Mouse (Mus musculus) liver, adult 2 months (tissue): ENCODE measurements at regions not wholly inside any gene's neighbourhood (a gene's known extent, or its start where the extent isn't known, plus 50 kb on each side); places are given as distances from the start of the nearest gene placed in this dataset.
"Not testable (repeated sequence)": the region's sequence is repeated elsewhere in the genome, so short reads cannot be mapped to it uniquely, and the experiment has no call there.

Experiments used
- CTCF ChIP-seq: fragments of 200-500 bp; IDR thresholded peaks from 2 replicates; pipeline ENCODE4 v1.5.1; 2011; ENCODE audit warnings: low read depth, low read length, control low read depth
- POLR2A ChIP-seq: fragments of 200-500 bp; IDR thresholded peaks from 2 replicates; pipeline ENCODE4 v1.6.1; 2011; ENCODE audit warnings: low read length, control low read depth; ENCODE audit not compliant: insufficient read depth; ENCODE audit errors: extremely low read depth

DNA sequence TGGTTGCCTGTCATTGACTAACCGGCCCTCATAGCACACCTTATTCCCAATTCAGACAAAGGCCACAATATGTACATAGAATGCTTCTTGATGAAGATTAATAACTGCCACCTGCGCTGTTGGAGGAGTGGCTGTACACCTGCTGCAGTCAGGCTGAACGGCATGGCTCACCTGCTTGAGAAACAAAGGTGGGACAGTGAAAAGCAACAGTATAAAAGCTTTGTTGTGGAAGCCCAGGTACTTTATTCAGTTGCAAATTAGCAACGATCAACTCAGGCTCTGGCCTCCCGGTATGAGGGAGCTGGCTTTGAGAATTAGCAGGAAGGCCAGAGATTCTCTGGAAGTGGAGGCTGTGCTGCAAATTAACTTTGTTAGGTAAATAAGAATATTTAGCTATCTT is 282.4 kb upstream of the 5730507C01Rik start:
- TF ChIP-seq CTCF, POLR2A: not testable (repeated sequence)
